Mouse (Mus musculus): ENCODE measurements at regions not wholly inside any gene's neighbourhood (a gene's known extent, or its start where the extent isn't known, plus 50 kb on each side); places are given as distances from the start of the nearest gene placed in this dataset.

DNA sequence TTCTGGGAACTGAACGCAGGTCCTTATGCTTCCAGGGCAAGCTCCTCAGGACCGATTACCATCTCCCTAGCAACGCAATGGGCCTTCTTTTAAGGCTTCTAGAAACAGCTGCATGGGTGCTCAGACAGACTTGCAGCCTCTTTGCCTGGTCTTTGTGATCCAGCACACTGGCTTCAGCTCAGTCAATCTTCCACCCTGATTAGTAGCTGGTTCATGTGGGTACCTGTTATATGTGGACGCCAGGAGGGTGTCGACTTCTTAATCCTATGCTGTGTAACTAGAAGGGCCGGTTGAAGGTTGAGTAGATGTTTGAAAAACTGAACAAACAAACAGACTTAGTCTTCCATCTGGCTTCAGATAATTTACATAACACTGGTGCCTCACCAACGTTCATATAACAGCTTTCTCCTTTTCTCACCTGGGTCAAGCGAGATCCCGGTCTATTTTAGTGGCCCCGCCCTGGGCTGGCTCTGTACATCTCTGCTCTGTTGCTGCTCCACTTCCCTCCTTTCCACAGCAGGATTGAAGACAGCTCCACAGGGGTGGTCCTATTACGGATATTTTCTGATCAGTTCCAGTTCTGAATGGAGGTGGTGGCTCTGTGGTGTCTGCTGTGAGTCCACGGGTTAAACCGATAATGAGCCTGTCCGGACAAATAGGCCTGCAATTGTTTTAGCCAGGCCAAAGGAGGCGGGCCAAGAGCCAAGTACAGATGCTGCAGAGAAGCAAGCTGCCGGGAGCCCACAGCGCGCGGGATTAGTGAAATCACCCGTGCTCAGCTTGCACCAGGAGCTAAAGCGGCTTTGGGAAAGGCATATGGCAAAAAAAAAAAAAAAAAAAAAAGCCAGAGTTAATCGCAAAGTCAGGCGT is 102.4 kb upstream of the St6galnac5 start:
- H3K4me1 ChIP-seq (ENCODE audit: control insufficient read depth), result no peaks in the 10 kb centered on the region
- TF ChIP-seq GATA1 (IDR thresholded peaks at IDR 0.05; ENCODE audit: low read length) (no peak), TAL1 (IDR thresholded peaks at IDR 0.05; ENCODE audit: low read length) (no peak)
- no peak overlapping the region for H3K4me3 ChIP-seq (replicated peaks)
- H3K36me3 ChIP-seq (ENCODE audit: control insufficient read depth), result no peaks in the 10 kb centered on the region
- no peaks in the 10 kb centered on the region for H3K9me3 ChIP-seq (ENCODE audit: control insufficient read depth, low read length)
- no peaks in the 10 kb centered on the region for H3K27me3 ChIP-seq (ENCODE audit: control insufficient read depth)

- H3K4me1 ChIP-seq (ENCODE audit: control insufficient read depth), result no peaks in the 10 kb centered on the region
These were observed 98.3 kb upstream of the St6galnac5 start for GRCm38 (mm10) chr3:153080371-153080770.

GRCm38 (mm10) chr3:153077846-153078703 is 96.0 kb upstream of the St6galnac5 start:
- no peaks in the 10 kb centered on the region for H3K36me3 ChIP-seq (ENCODE audit: control insufficient read depth)
- peaks cover 9% of the 10 kb centered on the region for H3K27me3 ChIP-seq (ENCODE audit: control insufficient read depth)
- no peak overlapping the region for H3K4me3 ChIP-seq (replicated peaks)
- TF ChIP-seq TAL1 (IDR thresholded peaks at IDR 0.05; ENCODE audit: low read length) (no peak), GATA1 (IDR thresholded peaks at IDR 0.05; ENCODE audit: low read length) (no peak)
- no peaks in the 10 kb centered on the region for H3K9me3 ChIP-seq (ENCODE audit: control insufficient read depth, low read length)
- peaks cover 2% of the 10 kb centered on the region; the same call in 1 of the 2 replicates for H3K4me1 ChIP-seq (ENCODE audit: control insufficient read depth)

More at GRCm38 (mm10) chr3:153080371-153080770, 98.3 kb upstream of the St6galnac5 start:
- no peaks in the 10 kb centered on the region for H3K36me3 ChIP-seq (ENCODE audit: control insufficient read depth)
- TF ChIP-seq TAL1 (IDR thresholded peaks at IDR 0.05; ENCODE audit: low read length), result no peak
- no peak for TF ChIP-seq GATA1 (IDR thresholded peaks at IDR 0.05; ENCODE audit: low read length)
- H3K4me3 ChIP-seq (replicated peaks), result no peak overlapping the region
- H3K27me3 ChIP-seq (ENCODE audit: control insufficient read depth), result no peaks in the 10 kb centered on the region
- H3K9me3 ChIP-seq (ENCODE audit: control insufficient read depth, low read length), result no peaks in the 10 kb centered on the region

- Histone ChIP-seq H3K4me1 (ENCODE audit: control insufficient read depth) (peaks cover 29% of the 10 kb centered on the region), H3K27me3 (ENCODE audit: control insufficient read depth) (peaks cover 9% of the 10 kb centered on the region), H3K4me3 (replicated peaks) (no peak overlapping the region), H3K9me3 (ENCODE audit: control insufficient read depth, low read length) (no peaks in the 10 kb centered on the region), H3K36me3 (ENCODE audit: control insufficient read depth) (no peaks in the 10 kb centered on the region)
- no peak for TF ChIP-seq GATA1 (IDR thresholded peaks at IDR 0.05; ENCODE audit: low read length)
- no peak for TF ChIP-seq TAL1 (IDR thresholded peaks at IDR 0.05; ENCODE audit: low read length)
These were observed 90.3 kb upstream of the St6galnac5 start for GRCm38 (mm10) chr3:153072200-153072919.

- Histone ChIP-seq H3K27me3 (ENCODE audit: control insufficient read depth) (peaks cover 9% of the 10 kb centered on the region), H3K9me3 (ENCODE audit: control insufficient read depth, low read length) (no peaks in the 10 kb centered on the region), H3K36me3 (ENCODE audit: control insufficient read depth) (no peaks in the 10 kb centered on the region), H3K4me1 (ENCODE audit: control insufficient read depth) (peaks cover 29% of the 10 kb centered on the region), H3K4me3 (replicated peaks) (no peak overlapping the region)
- TF ChIP-seq TAL1 (IDR thresholded peaks at IDR 0.05; ENCODE audit: low read length) (no peak), GATA1 (IDR thresholded peaks at IDR 0.05; ENCODE audit: low read length) (no peak)
These were observed 89.5 kb upstream of the St6galnac5 start for GRCm38 (mm10) chr3:153071549-153071948.

- H3K36me3 ChIP-seq (ENCODE audit: control insufficient read depth), result no peaks in the 10 kb centered on the region
- H3K9me3 ChIP-seq (ENCODE audit: control insufficient read depth, low read length), result no peaks in the 10 kb centered on the region
- TF ChIP-seq TAL1 (IDR thresholded peaks at IDR 0.05; ENCODE audit: low read length), result peak; percentile 53
- TF ChIP-seq GATA1 (IDR thresholded peaks at IDR 0.05; ENCODE audit: low read length), result peak; percentile 23; the same call in 1 of the 2 replicates
- peaks cover 9% of the 10 kb centered on the region for H3K27me3 ChIP-seq (ENCODE audit: control insufficient read depth)
- peaks cover 29% of the 10 kb centered on the region for H3K4me1 ChIP-seq (ENCODE audit: control insufficient read depth)
- no peak overlapping the region for H3K4me3 ChIP-seq (replicated peaks)
These were observed 89.1 kb upstream of the St6galnac5 start for GRCm38 (mm10) chr3:153071123-153071522.

DNA sequence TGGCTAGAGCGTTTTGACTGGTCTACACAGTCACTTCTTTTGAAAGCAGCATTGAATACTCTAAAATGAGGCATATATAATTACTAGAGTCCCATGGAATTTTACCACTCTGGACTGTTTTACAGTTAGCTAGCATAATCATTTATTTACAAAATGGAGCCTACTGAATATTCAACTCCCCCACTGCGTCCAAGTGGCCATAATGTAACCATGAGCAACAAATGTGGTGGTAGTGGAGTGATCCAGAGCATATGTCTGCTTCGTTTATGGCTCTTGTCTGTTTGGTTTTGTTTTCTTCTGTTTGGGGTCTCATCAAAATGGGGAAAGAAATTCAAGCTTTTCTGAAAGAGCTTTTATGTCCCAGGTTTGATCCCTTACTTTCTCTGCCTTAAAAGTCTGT is 83.8 kb upstream of the St6galnac5 start:
- TF ChIP-seq TAL1 (IDR thresholded peaks at IDR 0.05; ENCODE audit: low read length), result no peak
- TF ChIP-seq GATA1 (IDR thresholded peaks at IDR 0.05; ENCODE audit: low read length), result no peak
- no peaks in the 10 kb centered on the region for H3K27me3 ChIP-seq (ENCODE audit: control insufficient read depth)

DNA sequence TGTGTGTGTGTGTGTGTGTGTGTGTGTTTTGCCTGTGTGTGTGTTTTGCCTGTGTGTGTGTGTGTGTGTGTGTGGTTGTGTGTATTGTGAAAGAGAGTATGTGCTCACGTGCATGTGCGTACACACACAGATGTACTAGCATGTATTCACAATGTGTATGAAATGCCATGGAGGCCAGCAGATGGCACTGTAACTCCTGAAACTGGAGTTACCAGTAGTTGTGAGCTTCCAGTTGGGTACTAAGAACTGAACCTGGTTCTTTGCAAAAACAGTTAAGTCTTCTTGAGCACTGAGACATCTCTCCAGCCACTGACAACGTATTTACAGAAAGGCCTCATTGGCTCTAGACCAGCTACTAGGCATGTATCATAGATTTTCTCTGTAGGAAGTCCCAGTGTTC is 71.1 kb upstream of the St6galnac5 start:
- no peak overlapping the region for H3K4me3 ChIP-seq (replicated peaks)
- H3K36me3 ChIP-seq (ENCODE audit: control insufficient read depth), result no peaks in the 10 kb centered on the region
- H3K9me3 ChIP-seq (ENCODE audit: control insufficient read depth, low read length), result peaks cover 6% of the 10 kb centered on the region
- TF ChIP-seq TAL1 (IDR thresholded peaks at IDR 0.05; ENCODE audit: low read length), result no peak
- no peak for TF ChIP-seq GATA1 (IDR thresholded peaks at IDR 0.05; ENCODE audit: low read length)
- no peaks in the 10 kb centered on the region for H3K4me1 ChIP-seq (ENCODE audit: control insufficient read depth)
- H3K27me3 ChIP-seq (ENCODE audit: control insufficient read depth), result no peaks in the 10 kb centered on the region; the same call in 1 of the 2 replicates

More for the DNA sequence above, 83.8 kb upstream of the St6galnac5 start:
- H3K36me3 ChIP-seq (ENCODE audit: control insufficient read depth), result no peaks in the 10 kb centered on the region
- H3K9me3 ChIP-seq (ENCODE audit: control insufficient read depth, low read length), result no peaks in the 10 kb centered on the region; the same call in 1 of the 2 replicates
- peaks cover 14% of the 10 kb centered on the region for H3K4me1 ChIP-seq (ENCODE audit: control insufficient read depth)
- H3K4me3 ChIP-seq (replicated peaks), result no peak overlapping the region

All from erythroblast, embryonic 14.5 days (primary cell).